Mouse (Mus musculus): ENCODE results near the gene Prh1. TPM values are rescaled to one million over a fixed set of nuclear protein-coding genes. Genes with fewer than 3 reads are reported as not detected.

Prh1 gene
- not detected in 2 replicates for total RNA-seq (2023)

GRCm38 (mm10) chr6:132569509-132569908, at the start of gene Prh1:
Prh1 (plus strand) TSS chr6:132569809.

GRCm38 (mm10) chr6:132595613-132596012, 26.0 kb downstream of the Prh1 start, which contains the start of gene Prp2:
Prp2 (plus strand) TSS chr6:132595913.

Other genes starting within 250 kb of the Prh1 start
- gene Gm8882, start 205.7 kb upstream of the Prh1 start, total RNA-seq (2023): not detected in 2 replicates
- not detected in 2 replicates for gene Prp2, start 26.1 kb downstream of the Prh1 start, total RNA-seq (2023)
- not detected in 2 replicates for gene A630073D07Rik, start 81.7 kb downstream of the Prh1 start, total RNA-seq (2023)
- not detected in 2 replicates for gene Tas2r120, start 87.1 kb downstream of the Prh1 start, total RNA-seq (2023)
- gene Tas2r121, start 131.2 kb downstream of the Prh1 start, total RNA-seq (2023): not detected in 2 replicates
- not detected in 2 replicates for gene Tas2r122, start 142.1 kb downstream of the Prh1 start, total RNA-seq (2023)
- gene Tas2r115, start 168.2 kb downstream of the Prh1 start, total RNA-seq (2023): not detected in 2 replicates
- gene Tas2r124, start 184.9 kb downstream of the Prh1 start, total RNA-seq (2023): not detected in 2 replicates
- gene Tas2r102, start 192.3 kb downstream of the Prh1 start, total RNA-seq (2023): not detected in 2 replicates
- not detected in 2 replicates for gene Tas2r136, start 208.4 kb downstream of the Prh1 start, total RNA-seq (2023)
- gene Tas2r117, start 233.0 kb downstream of the Prh1 start, total RNA-seq (2023): not detected in 2 replicates